Mouse (Mus musculus): Measurements from ENCODE around the gene Nfkb2.

Nfkb2 gene

GRCm38 (mm10) chr19:46304216-46304841, at the start of gene Nfkb2:
Gene Nfkb2, plus strand, starts transcription at chr19:46304320.
- peak; percentile 81 for DNase-seq (ENCODE audit: low read depth, low spot score)

DNA sequence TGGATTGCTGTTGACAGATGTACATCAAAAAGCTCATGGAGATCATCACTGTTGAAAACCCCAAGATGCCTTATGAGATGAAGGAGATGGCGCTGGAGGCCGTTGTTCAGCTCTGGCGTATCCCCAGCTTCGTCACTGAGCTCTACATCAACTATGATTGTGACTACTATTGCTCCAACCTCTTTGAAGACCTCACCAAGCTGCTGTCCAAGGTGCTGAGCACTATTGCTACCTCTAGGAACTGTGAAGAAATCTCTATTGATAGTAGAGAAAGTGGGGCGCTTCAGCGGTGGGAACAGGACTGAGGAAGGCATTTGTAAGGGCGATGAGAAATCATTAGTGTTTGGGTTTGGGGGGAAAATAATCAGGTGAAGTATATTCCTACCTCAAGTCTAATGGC, 39.4 kb upstream of the Nfkb2 start:
- no peak for DNase-seq (ENCODE audit: low read depth, low spot score)

DNA sequence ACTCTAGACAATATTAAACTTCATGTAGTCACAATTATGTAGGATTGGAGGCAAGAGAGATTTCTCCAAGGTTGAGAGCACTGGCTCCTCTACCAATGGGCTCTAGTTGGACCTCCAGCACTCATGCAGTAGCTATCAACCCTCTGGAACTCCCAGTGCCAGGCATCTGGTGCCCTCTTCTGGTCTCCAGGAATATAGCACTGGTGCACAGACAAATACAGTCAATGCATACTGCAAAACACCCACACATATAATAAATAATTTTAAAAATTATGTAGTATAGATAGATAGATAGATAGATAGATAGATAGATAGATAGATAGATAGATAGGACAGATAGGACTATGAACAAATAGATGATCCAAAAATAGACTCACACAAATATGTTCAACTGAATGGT, 28.8 kb upstream of the Nfkb2 start:
- DNase-seq (ENCODE audit: low read depth, low spot score) = peak; percentile 19

DNA sequence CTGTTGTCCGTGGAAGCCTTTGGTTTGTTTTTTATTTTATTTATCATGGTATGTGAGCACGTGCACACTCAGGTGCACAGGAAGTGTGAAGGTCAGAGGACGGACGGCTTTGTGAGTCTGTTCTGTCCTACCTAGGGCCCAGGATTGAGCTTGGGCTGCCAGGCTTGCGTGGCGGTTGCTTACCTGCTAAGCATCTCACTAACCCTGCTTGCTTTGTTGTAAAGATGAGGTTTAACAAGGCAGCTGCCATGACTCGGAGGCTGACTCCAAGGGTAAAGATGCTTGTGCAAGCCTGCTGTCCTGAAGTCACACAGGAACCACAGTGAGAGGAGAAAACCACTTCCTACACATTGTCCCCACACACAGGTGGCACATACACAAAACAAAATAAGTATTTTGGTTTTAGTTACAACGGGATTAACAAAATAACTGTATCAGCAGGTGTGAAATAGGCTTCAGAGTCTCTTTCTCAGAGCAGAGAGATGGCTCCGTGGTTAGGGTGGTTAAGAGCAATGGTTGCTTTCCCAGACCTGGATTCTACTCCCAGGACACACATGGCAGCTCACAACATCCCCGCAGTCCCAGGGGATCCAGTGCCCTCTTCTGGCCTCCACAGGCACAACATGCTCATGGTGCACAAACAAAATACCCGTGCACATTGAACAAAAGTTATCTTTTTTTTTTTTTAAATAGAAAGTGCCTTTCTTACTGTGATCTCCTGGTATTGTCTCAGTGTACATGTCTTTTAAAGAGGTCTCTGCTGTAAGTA, 21.9 kb upstream of the Nfkb2 start:
- DNase-seq (ENCODE audit: low read depth, low spot score) = no peak

DNA sequence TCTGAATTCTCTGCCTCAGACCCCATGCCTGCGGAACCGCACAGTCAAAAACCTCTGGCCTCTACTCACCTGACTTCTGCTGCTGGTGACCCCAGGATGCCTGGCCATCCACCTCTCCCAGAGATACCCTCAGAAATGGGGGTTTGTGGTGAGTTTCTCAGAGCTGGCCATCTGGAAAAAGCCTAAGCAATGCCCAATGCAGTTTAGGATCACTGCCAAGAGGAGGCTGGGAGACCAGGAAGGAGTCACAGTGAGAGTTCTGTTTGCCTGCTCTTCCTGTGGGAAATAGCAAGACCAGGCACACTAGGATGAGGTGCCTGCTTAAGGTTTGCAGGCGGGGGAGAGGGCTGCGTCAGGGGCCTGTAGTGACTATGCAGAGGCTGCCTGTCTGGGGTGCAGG, 19.4 kb upstream of the Nfkb2 start:
- DNase-seq (ENCODE audit: low read depth, low spot score) = no peak

- no peak for DNase-seq (ENCODE audit: low read depth, low spot score)
Observed at GRCm38 (mm10) chr19:46285631-46286030, 18.5 kb upstream of the Nfkb2 start.

DNA sequence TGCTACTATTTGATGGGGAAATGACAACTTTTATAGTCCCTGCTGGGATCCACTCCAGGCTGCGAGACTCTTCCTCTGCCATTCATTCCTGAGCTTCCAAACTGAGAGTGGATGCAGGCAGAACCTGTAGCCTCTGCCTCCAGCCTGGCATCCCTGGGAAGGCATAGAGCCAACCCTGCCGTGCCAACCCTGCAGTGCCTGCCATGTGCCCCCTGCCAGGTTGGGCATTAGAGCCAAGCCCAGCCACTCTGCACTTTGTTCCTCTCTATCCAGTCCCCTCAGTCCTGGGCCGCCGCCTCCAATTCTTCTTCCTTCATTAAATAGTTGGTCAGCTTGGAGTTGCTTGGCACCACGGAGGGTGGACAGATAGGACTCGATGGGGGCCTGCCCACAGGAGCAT, 18.1 kb upstream of the Nfkb2 start:
- no peak for DNase-seq (ENCODE audit: low read depth, low spot score)

DNA sequence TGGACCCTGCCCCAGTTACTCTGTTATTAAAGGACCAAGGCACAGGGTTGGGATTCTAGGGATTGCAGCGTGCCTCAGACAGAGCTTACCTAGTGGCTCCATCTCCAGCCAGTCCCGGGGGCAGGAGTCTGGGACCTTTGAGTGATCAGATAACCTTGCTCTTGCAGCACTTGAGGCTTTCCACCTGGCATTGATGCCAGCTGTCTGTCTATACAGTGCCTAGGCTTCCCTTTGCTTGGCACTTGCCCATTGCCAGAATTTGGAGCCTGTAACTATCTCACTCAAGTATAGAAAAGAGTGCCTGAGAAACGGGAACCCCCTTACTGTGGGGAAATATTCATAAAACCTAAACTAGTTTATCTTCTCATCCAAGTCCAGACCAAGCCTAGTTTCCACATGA, 17.2 kb upstream of the Nfkb2 start:
- no peak for DNase-seq (ENCODE audit: low read depth, low spot score)

GRCm38 (mm10) chr19:46287566-46287965, 16.6 kb upstream of the Nfkb2 start:
- no peak for DNase-seq (ENCODE audit: low read depth, low spot score)

- no peak for DNase-seq (ENCODE audit: low read depth, low spot score)
Observed at GRCm38 (mm10) chr19:46290535-46291105, 13.5 kb upstream of the Nfkb2 start.

DNA sequence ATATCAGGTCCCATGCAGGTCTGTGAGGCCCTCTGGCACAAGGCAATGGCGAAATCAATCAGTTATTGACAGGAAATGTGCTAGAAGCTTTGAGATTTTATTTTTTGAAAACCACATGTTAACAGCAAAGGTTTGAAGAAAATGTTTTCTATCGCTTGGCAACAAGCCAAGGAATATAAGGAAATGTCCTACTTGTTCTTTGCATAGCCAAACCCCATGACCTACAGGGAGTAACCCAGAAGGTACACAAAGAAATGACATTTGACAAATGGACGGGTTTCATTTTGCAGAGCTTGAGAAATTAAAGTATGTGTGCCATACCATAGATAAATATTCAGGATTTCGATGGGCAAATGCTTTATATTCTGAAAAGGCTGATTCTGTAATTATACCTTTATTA, 7.2 kb upstream of the Nfkb2 start:
- DNase-seq (ENCODE audit: low read depth, low spot score) = no peak

- no peak for DNase-seq (ENCODE audit: low read depth, low spot score)
Observed at GRCm38 (mm10) chr19:46300294-46301045, 3.6 kb upstream of the Nfkb2 start.

DNA sequence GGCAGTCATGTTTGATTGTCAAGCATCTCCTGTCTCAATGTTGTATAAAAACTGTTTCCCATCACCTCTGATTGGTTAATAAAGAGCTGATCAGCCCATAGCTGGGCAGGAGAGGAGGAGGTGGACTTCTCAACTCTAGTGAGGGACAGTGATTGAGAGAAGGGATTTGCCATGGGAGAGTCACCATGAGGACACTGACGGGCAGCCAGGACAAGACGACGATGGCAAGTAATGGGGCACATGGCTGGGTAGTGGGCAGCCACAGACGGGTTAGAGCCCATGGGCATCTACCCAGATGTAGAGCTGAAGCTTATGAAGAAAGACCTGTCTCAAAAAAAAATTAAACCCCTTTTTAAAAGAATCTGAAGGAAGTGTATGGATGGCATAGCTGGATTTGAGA, 1.6 kb upstream of the Nfkb2 start:
- DNase-seq (ENCODE audit: low read depth, low spot score) = no peak

GRCm38 (mm10) chr19:46303251-46304215, 587 bp upstream of the Nfkb2 start:
- DNase-seq (ENCODE audit: low read depth, low spot score) = no peak

DNA sequence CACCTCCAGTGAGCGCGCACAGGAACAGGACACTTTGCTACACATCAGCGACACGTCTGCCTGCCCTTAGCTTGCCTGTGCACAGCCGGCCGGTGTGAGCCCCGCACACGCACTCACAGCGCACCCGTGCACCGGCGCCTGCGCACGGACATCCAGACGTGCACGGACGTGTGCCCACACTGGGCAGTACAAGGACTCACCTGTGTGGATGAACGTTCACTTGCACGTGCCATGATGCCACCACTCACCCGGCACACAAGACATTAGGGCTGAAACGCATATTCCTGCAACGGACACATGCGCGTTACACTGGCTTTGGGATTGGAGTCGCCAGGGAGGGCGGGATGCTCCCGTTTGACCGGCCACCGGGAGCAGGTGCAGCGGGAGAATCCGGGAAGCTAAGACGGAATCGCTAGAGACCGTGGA, 801 bp downstream of the Nfkb2 start:
- DNase-seq (ENCODE audit: low read depth, low spot score) = no peak

DNA sequence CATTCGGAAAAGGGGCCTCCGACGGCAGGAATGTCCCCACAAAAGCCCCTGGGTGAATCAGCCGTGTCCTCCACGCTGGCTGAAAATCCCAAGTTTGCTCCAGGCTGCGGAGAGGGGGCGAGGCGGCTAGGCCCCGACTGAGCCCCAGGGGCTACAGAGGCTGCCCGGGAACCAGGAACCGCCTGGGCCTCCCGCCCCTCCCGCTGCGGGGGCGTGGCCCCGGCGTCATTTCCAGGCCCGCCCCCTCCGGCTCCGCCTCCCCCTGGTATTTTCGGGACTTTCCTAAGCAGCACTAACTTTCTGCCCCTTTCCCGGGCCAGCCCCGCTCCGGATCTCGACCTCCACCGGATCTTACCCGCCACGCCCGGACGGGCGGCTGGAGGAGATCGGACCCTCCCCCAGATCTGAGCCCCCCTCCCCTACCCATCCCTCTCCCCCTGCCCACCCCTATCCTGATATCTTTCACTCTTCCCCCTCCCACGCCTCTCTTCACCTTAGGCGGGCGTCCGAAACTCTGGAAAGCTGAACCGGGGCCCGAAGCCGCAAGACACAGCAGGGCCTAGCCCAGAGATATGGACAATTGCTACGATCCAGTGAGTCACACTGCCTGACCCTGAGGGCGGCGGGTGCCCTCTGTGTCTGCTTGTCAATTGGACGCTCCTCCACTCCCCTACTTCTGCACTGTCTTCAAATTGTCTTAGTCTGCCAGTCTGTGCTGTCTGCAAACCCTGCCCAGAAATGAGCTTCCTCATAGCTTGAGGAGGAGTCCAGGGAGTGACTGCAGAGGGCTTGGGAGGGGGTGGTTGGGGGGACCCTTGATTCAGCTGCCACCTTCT, 1.5 kb downstream of the Nfkb2 start:
- DNase-seq (ENCODE audit: low read depth, low spot score) = peak; percentile 81

DNA sequence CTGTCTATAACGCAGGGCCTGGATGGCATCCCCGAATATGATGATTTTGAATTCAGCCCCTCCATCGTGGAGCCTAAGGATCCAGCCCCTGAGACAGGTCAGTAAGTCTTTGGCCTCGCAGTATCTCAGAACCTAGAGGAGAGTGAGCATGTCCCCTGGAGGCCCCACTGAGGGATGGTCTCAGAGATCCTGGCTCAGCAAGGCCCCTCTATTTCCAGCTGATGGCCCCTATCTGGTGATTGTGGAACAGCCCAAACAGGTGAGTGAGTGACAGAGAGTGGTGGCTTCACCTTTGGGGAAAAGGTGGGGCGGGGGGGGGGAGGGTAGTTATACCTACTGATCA, 2.1 kb downstream of the Nfkb2 start:
- DNase-seq (ENCODE audit: low read depth, low spot score) = no peak

DNA sequence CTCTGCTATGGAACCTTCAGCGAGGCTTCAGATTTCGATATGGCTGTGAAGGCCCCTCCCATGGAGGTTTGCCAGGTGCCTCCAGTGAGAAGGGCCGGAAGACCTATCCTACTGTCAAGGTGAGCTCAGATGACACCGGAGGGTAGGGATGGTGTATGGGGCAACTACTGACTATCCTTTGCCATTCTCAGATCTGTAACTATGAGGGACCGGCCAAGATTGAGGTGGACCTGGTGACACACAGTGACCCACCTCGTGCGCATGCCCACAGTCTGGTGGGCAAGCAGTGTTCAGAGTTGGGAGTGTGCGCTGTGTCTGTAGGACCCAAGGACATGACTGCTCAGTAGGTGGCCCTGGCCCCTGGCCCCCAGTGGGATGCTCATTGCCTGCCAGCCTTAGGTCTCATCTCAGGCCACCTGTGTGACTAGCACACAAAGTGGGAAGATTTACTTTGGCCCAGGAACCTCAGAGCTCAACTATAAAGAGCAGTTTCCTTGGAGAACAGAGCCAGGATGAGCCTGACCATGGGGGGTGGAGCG, 2.7 kb downstream of the Nfkb2 start:
- no peak for DNase-seq (ENCODE audit: low read depth, low spot score)

DNA sequence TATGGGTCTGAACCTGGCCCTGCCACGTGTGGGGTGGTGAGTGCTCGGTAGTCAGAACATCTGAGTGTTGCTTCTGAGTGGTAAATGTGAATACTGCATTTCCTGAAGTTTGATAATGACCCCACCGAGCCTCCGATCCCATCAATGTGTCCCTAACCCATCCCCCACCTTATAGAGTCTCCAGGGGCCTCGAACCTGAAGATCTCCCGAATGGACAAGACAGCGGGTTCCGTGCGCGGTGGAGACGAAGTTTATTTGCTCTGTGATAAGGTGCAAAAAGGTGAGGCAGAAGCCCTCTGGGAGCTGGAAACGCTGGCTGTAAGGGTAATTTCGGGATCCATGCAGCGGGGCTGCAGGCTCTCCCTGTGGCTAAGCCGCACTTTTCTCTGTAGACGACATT, 3.7 kb downstream of the Nfkb2 start:
- DNase-seq (ENCODE audit: low read depth, low spot score) = no peak

- DNase-seq (ENCODE audit: low read depth, low spot score) = no peak
Observed at GRCm38 (mm10) chr19:46308303-46308702, 4.2 kb downstream of the Nfkb2 start.

All from c-Kit-negative CD71-positive TER-119-positive erythroid progenitor cells, embryonic 14.5 days (primary cell).